Mouse (Mus musculus) cerebellum, postnatal 36 days (tissue): ENCODE measurements at regions not wholly inside any gene's neighbourhood (a gene's known extent, or its start where the extent isn't known, plus 50 kb on each side); places are given as distances from the start of the nearest gene placed in this dataset.
"Not testable (repeated sequence)": the region's sequence is repeated elsewhere in the genome, so short reads cannot be mapped to it uniquely, and the experiment has no call there.

Experiments
- DNase-seq, 2 experiments: peaks; one replicate each; pipeline ENCODE4 v3.0.0; 2021 to 2022; ENCODE audit warnings: mixed read lengths in 2 of 2

DNA sequence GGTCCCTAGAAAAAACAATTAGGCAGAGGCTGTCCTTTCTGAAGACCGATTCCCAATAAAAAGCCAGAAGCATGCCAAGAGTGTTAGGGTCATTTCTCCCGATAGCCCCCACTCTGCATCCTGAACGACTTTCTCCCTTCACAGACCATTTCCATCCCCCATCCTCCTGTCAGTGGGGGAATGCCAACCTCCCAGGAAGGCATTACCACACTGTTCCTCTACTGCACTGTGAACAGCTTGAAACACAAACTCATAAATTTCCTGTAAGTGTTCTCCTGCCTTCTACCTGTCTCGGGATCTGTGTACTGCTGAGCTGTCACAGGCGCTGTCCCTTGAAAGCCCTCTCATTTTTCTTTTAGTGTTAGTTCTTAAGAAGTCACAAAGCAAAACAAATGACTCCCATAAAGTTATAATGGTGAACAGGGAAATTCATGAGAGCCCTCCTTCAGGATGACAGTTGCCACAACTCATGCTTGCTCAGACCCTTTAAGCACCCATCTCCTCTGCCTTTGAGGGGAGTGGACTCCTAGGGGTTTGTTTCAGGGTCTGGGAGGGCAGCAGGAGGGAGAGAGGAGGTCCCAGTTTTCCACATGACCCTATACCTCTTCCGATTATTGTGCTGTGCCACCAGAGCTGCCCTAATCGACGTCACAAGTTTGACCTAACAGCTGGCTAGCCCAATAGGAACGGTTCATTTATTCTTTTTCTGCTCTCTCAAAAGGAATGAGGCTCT lies 139.9 kb downstream of the Rchy1 start:
- DNase-seq = no peak

DNA sequence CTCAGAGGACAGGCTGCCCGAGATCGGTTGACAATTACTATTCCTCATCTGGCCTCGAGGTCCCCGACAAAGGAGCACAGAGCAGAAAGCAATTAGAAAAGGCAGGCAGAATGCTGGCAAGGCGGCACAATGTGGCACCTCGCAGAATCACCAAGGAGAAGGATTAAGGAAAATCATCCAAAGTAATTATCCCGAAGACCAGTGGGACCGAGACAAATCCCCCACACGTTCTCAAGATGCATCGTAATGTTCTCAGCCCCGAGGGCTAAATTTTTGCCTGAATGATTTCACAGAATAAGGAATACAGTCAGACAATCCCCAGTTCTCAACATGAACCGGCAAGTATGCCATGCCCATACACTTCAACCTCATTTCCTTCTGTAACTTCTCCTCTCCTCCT lies 144.1 kb downstream of the Rchy1 start:
- DNase-seq = no peak

DNA sequence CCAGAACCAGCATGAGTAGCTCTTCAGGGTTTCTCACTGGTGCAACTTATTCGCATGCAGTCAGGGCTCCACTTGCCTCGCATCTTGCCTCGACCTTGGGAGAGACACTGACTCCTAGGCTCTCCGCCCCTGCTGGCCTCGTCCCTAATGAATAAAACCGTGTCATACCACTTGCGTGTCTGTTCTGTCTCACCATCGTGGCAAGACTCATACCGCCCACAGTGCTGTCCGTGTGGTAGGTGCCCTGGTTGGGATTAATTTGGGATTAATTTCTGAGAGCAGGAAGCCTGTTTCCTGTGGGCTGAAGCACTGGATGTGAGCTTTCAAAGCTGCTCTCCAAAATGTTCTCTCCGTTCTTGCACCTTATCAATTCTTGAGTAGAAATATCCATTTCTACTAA lies 144.7 kb downstream of the Rchy1 start:
- no peak for DNase-seq

DNA sequence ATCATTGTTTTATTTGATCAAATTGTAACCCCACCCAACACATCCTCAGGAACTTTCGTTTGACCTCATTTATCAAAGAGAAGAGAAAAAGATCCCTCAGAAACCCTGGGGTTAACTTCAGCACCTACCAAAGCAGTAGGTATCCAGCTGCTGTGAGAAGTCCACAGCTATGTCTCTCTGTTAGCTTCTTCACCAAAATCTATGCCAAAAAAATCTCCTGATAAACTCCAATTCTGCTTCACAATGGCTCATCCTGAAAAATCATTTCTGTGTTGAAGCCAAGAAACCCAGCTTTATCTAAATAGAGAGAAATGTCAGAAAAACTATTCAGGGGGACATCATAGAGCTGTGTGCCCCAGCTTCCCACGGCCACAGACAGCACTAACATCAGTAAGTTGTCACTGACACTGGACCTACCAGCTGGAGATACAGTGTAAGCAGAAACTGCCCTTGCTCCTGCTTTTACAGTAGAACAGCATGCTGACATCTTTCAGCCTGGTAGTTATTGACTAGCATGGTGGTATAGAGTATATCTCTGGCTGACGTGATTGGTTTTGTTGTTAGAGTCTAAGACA lies 146.4 kb downstream of the Rchy1 start:
- DNase-seq = no peak

DNA sequence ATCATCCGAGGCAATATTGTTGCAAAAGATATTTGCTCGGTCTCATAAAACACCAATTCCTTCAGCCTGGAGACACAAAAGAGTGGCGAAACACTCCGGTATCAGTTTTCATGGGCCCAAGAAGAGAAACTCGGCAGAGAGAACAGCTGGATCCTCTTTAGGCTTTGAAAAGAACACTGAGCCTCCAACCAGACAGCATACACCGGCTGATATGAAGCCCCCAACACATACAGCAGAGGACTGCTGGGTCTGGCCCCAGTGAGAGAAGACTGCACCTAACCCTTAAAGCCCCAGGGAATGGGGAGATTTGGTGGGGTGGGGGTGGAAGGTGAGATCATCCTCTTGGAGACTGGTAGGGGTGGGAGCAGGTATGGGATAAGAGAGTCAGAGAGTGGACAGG lies 147.9 kb downstream of the Rchy1 start:
- no peak for DNase-seq

DNA sequence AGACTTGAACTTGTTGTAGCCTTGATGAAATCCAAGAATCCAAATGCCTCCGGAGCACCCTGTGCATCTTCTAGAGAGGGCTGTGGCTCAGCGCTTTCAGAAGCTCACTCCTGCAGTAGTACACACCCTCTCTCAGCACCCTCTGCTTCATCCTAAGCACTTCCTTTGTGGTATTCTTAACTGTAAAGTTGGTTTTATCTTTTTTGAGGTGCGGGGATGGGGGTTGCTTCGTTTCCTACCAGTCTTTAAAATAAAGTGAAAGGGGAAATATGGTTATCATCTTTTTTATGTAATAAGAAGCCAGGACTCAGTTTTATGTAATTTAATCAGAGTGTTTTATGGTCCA lies 148.5 kb downstream of the Rchy1 start:
- no peak for DNase-seq

DNA sequence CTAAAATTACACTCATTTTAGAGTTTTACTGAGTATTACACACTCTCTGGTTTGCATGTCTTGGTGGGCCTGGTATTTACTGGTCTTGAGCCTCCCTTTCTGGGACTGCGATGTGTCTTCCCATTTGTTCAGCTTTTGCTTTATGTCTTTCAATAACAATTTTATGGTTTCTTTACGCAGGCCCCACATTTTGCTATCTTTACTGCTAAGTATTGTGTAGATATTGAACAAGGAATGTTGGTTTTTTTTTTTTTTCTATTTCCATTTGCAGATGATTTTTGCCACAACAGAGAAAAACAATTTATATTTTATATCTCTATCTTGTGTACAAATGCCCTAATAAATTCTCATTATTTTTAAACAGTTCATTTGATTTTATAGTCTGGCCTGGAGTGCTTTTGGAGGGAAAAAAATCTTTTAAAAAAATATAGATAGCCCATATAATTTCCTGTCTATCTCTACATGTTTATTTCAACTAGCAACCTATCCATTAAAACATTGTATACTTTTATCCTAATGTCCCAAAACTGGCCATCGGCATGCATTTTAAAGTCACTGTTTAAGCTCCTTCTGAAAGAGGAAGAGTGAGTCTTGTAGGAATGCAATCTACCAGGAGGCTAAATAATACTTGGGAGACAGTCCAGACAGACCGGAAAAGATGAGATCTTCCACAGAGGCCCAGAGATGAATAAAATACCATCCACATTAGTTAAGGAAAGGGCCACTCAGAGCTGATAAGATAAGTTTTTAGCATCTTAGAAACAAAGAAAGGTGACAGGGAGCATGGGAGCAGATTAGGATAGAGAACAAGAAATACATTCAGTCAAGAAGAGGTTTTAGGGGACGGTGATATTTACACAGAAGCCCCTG lies 149.1 kb downstream of the Rchy1 start:
- DNase-seq = no peak

DNA sequence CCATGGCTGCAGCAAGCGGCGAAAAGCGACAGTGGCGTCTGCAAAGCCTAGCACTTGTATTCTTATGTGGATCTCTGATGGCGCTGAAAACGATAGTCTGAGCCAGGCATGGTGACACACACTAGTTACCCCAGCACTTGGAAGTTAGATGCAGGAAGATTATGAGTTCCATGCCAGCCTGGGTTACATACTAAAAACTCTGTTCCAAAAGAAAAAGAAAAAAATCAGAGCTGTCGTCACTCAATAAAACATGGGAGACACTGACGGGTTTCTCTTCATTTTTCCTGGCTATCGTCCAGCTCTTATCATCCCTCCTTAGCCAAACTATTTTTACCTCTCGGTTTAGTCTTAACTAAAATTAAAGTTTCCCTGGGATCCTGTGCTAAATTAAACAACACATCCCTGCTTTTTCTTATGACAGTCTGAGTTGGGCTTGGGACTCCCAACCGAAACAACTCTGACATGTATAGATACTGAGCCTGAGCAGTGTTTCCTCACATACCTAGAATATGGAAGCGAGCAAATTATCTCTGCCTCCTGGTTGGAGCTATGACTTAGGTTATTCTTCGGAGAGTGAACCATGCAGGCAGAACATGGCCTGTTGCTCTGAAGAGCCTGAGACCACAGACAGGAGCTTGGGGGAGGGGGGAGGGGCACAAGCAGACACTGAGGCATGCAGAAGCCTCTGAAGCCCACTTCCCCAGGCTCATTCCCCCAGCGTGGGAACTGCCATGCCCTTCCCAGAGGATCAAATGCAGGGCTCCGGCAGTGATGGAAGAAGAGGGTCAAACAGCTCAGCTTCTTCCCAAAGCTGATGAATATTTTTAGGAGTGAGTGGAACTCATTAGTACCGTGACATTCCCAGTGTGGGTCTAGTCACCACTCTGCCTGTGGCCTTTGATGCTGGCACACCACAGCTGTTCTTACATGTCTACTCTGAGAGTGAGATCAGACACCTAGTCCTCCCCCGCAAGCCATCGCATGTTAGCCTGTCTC lies 155.5 kb downstream of the Rchy1 start:
- no peak for DNase-seq

DNA sequence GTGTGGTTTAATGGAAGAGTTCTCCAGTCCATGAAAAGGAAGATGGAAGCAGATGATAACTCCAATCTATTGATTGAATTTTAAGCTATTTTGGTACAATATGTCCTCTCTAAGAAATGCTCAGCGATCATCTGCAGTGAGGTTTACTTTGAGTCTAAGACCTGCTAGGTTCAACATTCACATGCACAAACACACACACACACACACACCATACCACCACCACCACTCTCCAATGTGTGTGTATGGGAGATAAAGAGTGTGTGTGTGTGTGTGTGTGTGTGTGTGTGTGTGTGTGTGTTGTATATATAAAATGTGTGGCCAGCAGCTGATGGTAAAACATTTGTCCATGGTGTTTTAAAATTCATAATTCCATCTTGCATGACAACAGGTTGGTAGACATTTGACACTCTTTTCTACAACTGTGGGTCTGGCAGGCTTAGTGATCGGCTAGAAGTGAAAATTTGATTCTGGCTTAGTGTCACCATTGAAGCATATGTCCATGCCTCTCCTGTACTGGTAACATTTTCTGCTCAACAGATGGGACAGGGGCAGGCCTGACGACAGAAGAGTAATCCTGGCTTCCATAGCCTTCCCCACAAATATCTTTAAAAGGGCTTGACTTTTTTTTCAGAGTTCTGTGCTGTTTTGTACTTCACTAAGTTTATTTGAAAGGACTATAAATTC lies 161.4 kb downstream of the Rchy1 start:
- no peak for DNase-seq

DNA sequence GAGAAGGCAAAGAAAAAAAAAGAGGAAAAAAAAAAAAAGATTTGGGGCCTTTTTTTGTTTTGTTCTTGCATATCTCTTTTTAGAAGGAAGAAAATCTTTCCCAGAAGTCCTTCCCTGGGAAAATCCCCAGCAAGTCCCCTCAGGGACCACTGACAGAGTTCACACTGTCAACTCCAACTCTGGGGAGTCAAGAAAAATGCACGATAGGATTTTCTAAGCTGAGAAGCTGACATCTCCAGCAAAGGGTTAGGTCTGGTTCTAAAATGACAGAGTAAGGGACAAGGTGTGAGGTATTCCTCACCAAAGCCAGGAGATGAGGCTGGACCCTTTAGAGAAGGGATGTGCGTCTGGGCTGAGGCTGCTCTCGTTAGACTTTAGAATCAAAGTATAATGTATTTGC lies 165.5 kb downstream of the Rchy1 start:
- no peak for DNase-seq

DNA sequence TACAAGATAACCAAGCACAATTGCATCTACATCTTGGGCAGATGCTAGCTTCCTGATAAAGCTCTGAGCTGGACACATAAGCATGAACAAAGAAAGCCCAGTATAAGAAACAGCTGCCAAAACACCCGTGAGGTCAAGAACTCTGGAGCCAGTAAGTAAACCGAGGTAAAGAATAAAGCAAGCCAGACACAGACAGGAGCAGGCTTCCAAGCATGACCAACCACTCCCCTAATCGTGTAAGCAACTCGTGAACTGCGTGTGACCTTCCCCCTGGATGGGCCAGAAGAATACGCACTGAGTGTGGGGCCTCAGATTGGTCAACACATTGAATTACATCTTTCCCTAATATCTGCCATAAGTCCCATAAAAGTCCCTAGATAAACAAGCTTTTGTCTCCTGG lies 170.1 kb downstream of the Rchy1 start:
- DNase-seq = no peak

DNA sequence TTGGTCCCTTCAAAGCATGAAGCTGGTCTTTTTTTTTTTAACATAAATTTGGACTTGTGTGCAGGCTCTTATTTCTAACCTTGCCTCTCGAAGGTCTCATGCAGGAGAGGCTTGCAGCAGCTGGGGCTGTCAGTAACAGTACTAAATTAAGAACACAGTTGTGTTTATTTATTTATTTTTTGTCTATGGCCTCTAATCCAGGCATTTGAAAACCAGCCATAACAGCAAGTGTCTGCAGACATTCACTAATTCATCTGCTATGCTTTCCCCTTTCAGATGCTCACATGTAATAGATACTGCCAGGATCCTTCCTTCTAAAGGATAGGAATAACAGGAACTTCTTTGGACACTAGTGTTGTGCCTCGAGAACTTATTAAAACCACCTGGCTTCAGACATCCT lies 172.5 kb downstream of the Rchy1 start:
- DNase-seq = no peak

DNA sequence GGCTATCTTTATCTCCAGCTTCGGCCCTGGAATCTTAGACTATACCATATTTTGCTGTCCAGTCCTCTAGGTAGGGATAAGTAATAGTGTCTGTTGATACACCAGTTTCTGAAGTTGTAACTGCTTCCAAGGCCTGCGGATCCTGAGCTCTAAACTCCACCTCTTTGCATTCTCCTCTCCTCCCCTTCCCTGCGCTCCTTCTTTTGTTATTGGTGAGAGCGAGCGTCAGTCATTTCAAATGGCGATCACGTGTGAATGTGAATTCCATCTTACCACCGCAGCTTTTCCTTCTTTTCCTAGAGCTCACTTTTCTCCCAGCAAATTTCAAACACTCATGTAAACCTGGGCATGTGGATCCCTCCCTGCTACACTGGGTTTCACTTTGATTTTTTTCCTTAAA lies 178.9 kb downstream of the Rchy1 start:
- no peak for DNase-seq

DNA sequence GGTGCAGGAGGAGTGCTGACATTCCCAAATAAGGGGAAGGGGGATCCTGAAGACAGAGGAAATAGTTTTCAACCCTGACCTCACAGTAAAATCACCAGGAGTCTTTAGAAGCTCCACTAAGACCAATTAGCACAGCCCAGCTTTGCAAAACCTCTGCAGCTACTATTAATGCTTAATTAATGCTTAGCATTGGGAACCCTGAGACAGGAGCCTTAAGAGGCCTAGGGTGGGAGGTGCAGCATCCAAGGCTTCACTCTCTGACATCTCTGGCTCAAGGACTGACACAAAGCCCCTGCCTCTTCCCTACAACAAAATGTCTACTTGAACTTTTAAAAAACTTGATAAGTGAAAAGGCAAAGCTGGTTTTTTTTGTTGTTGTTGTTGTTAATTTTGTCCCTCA lies 185.9 kb downstream of the Rchy1 start:
- no peak for DNase-seq

DNA sequence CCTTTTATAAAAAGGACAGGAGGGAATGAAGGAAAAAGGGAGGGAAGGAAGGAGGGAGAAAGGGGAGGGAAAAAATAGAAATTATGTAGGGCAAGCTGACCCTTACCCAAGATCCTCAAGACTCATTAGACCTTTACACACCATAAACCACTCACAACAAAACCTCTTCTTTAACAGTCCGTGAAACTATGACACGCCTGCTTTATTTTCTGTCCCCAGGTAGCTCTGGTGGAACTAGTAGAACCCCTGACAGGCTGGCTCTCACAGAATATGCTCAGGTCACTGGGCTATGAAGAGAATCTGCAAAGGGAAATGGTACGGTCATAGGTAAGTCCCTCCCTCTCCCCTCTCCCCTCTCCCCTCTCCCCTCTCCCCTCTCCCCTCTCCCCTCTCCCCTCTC lies 188.8 kb downstream of the Rchy1 start:
- no peak for DNase-seq

DNA sequence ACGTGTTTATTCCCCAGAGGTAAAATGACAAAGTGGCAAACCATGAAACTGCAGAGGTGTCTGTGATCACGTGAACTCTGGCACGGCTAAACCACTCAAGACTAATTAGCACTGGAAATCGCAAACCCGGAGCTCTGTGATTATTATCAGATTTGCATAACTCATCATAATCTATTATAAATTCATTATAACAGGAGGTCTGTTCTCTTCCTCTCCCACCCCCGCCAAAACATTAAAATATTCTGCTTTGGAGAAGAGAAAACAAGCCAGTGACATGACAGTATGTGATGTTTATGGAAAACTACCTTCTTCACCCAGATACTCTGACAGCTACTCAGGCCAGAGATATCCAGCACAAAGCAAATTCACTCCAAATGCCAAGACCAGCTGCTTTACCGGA lies 195.0 kb downstream of the Rchy1 start:
- DNase-seq = no peak

DNA sequence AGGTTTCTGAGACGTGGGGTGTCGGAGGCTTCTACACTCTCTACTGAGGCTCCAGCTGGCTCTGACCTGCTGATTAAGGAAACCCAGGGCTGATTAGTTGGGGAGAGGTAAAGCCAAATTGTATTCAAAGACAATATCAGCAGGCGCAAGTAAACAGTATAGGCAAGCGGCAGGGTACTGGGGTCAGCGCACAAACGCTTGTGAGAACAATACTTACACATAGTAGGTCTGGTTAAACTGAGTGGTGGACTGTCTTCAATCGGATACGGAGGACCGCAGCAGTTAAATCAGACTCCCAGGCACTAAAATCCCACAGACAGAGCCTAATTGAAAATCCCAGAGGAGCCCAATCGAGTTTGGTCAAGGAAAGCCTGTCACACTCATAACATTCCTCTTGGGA lies 195.8 kb downstream of the Rchy1 start:
- no peak for DNase-seq

DNA sequence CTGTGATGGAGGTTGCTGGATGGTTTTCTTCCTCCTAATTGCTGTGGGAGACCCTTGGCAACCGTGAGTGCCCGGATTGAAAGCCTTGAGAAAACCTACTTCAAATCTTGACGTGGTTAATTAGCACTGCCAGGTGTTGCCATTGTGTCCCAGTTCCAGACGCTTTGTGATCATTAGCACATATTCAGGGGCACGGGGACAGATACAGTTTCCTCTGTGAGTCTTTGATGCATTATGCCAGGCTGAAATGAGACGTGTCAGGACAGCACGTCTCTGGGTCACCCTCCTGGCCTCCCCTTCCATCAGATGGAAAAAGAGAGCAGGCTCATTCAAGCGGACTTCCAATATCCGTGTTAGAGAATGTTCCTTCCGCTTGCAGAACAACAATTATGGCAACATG lies 198.2 kb downstream of the Rchy1 start:
- no peak for DNase-seq

DNA sequence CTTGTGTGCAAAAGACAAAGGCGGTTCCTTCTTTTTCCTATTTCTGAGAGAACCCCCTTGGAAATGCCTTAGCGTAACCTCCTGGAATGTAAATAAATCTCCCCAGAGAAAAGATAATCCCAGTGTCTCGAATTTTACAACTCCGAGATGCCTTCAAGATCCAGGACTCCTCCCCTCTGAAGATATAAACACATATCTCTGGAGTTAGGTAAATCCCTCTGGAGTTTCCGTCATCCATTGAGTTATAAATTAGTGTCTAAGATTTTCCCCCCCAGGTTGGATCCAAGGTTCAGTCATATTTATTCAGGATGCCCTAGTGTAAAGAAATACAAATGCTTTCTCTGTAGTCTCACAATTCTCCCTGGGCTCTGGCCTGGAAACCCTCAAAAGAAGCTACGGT lies 200.3 kb downstream of the Rchy1 start:
- DNase-seq = no peak

DNA sequence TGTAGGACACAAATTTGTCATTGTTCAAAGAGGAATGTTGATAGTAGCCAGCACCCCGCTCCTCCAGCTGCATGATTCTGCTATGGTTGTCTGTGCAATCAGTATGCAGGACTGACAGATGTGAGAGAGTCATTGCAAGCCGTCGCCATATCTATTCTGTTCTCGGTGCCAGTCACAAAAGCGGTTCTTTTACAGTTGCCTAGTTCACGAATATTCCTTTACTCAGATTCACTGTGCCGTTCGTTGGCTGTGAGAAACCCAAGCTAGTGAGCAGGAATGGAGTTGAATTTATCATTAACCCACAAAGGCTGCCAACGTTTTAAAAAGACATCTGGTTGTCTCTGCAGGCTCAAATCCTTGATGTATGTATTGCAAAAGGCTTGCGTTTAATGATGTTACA lies 206.9 kb downstream of the Rchy1 start:
- DNase-seq = no peak

DNA sequence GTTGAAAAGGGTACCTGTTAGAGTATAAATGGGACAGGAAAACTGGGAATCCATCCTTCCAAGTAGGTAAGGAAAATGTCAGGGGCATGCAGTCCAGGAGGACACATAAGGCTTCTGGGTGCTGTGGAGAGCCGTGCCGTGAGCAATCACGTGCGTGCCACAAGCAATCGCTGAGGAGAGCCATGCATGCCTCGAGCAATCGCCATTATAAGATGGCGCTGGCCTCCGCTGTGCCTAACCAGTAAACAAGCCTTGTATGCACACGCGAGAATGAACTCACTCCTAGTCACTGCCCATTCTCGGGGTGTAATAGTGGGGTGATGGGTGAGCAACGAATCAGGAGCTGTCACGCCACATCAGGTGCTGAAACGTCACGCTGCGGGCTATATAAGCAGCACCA lies 210.0 kb downstream of the Rchy1 start:
- DNase-seq = not testable (repeated sequence)

DNA sequence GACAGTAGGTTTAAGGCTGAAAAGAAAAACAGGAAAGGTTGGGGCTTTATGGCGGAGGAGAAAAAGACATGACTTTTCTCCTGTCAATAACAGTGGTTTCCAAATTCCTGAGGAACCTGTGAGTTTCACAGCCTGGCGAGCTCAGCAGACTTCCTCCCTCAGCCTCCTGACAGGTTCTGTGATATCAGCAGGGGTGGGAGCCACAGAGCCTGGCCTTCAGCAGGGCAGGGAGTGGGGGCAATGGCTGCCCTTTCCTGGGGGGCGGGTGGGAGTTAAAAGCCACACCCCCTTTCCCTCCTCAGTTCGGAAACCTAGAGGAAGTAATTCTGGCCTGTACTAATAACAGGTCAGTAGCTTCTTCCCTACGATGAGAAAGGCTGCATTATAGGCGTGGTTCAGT lies 211.7 kb downstream of the Rchy1 start:
- no peak for DNase-seq
